Mouse (Mus musculus): ENCODE data around the gene Fsd1. TPM values are rescaled to one million over a fixed set of nuclear protein-coding genes. Genes with fewer than 3 reads are reported as not detected.
A peak's percentile ranks its signal among the peaks of the same experiment; 100 is the strongest.
"Not testable (repeated sequence)": the region's sequence is repeated elsewhere in the genome, so short reads cannot be mapped to it uniquely, and the experiment has no call there.

Gene Fsd1
- 4.5 and 5.0 TPM in 2 replicates for polyA plus RNA-seq (2015; fragmentation: Nextera tagmentation; extraction: Ambion mirVana)

- H3K9ac ChIP-seq: peak within 1 kb of the TSS; percentile 73
- H3K4me1 ChIP-seq: peaks cover 7% of the 10 kb centered on the region; the same call in 1 of the 2 replicates
- no peak for ATAC-seq (ENCODE audit: extremely low read depth, insufficient number of reproducible peaks, low FRiP score, low TSS enrichment)
- 9% methylated on average over 35 of the region's 35 CpGs for WGBS
- H3K27me3 ChIP-seq (replicated peaks): peaks cover 38% of the 10 kb centered on the region
- H3K4me2 ChIP-seq: peak within 1 kb of the TSS; percentile 70
- H3K27ac ChIP-seq (replicated peaks): no peak within 1 kb of the TSS
- no peaks in the 10 kb centered on the region for H3K9me3 ChIP-seq
- no peaks in the 10 kb centered on the region for H3K36me3 ChIP-seq
- H3K4me3 ChIP-seq: peak within 1 kb of the TSS; percentile 53
Measured at GRCm38 (mm10) chr17:55986030-55986961, at the start of gene Fsd1. Gene Fsd1, plus strand, starts transcription at chr17:55986509.

- H3K4me3 ChIP-seq: peak overlapping the region; percentile 61
- peaks cover 28% of the 10 kb centered on the region for H3K36me3 ChIP-seq
- H3K4me2 ChIP-seq: peak overlapping the region; percentile 74
- peaks cover 10% of the 10 kb centered on the region for H3K4me1 ChIP-seq
- peak overlapping the region; percentile 82 for H3K9ac ChIP-seq
- not testable (repeated sequence) for H3K27me3 ChIP-seq (replicated peaks); ATAC-seq (ENCODE audit: extremely low read depth, insufficient number of reproducible peaks, low FRiP score, low TSS enrichment)
- WGBS: 25% methylated on average over 10 of the region's 10 CpGs
- peak overlapping the region; percentile 96 for H3K27ac ChIP-seq (replicated peaks)
- H3K9me3 ChIP-seq: peaks cover 12% of the 10 kb centered on the region
Measured at GRCm38 (mm10) chr17:55944387-55944865, 41.9 kb upstream of the Fsd1 start.

- not testable (repeated sequence) for H3K27me3 ChIP-seq (replicated peaks); H3K9me3 ChIP-seq
- Histone ChIP-seq H3K4me3 (peak overlapping the region; percentile 61), H3K36me3 (peaks cover 21% of the 10 kb centered on the region), H3K4me2 (peak overlapping the region; percentile 74), H3K9ac (peak overlapping the region; percentile 82), H3K4me1 (peaks cover 10% of the 10 kb centered on the region), H3K27ac (replicated peaks) (peak overlapping the region; percentile 96)
- peak; percentile 94 for ATAC-seq (ENCODE audit: extremely low read depth, insufficient number of reproducible peaks, low FRiP score, low TSS enrichment)
- under 1% methylated on average over 56 of the region's 56 CpGs for WGBS
Measured at GRCm38 (mm10) chr17:55944866-55945682, 41.2 kb upstream of the Fsd1 start.

GRCm38 (mm10) chr17:55945696-55946095 lies 40.6 kb upstream of the Fsd1 start:
- H3K4me1 ChIP-seq: peaks cover 10% of the 10 kb centered on the region
- H3K27me3 ChIP-seq (replicated peaks): peaks cover 5% of the 10 kb centered on the region; the same call in 1 of the 2 replicates
- peak overlapping the region; percentile 96 for H3K27ac ChIP-seq (replicated peaks)
- peaks cover 6% of the 10 kb centered on the region; the same call in 1 of the 2 replicates for H3K9me3 ChIP-seq
- H3K36me3 ChIP-seq: peaks cover 15% of the 10 kb centered on the region
- peak overlapping the region; percentile 82 for H3K9ac ChIP-seq
- 29% methylated on average over 5 of the region's 5 CpGs for WGBS
- ATAC-seq (ENCODE audit: extremely low read depth, insufficient number of reproducible peaks, low FRiP score, low TSS enrichment): no peak
- peak overlapping the region; percentile 74 for H3K4me2 ChIP-seq
- H3K4me3 ChIP-seq: peak overlapping the region; percentile 61

- Histone ChIP-seq H3K36me3 (no peaks in the 10 kb centered on the region), H3K27me3 (replicated peaks) (peaks cover 25% of the 10 kb centered on the region), H3K4me2 (no peak overlapping the region), H3K9ac (no peak overlapping the region), H3K9me3 (no peaks in the 10 kb centered on the region), H3K4me3 (no peak overlapping the region), H3K4me1 (peaks cover 10% of the 10 kb centered on the region), H3K27ac (replicated peaks) (no peak overlapping the region)
- 70% methylated on average over 4 of the region's 4 CpGs for WGBS
- ATAC-seq (ENCODE audit: extremely low read depth, insufficient number of reproducible peaks, low FRiP score, low TSS enrichment): no peak
Measured at GRCm38 (mm10) chr17:55948647-55949046, 37.7 kb upstream of the Fsd1 start.

- Histone ChIP-seq H3K27ac (replicated peaks) (no peak within 1 kb of the TSS), H3K4me3 (no peak within 1 kb of the TSS), H3K36me3 (no peaks in the 10 kb centered on the region), H3K9me3 (no peaks in the 10 kb centered on the region), H3K27me3 (replicated peaks) (peaks cover 33% of the 10 kb centered on the region), H3K9ac (no peak within 1 kb of the TSS), H3K4me2 (no peak within 1 kb of the TSS), H3K4me1 (peaks cover 8% of the 10 kb centered on the region)
- WGBS: 76% methylated on average over 2 of the region's 2 CpGs
- no peak for ATAC-seq (ENCODE audit: extremely low read depth, insufficient number of reproducible peaks, low FRiP score, low TSS enrichment)
Measured at GRCm38 (mm10) chr17:55949400-55949799, 36.9 kb upstream of the Fsd1 start, which contains the start of gene Zfp119b. Gene Zfp119b, minus strand, starts transcription at chr17:55949500.

GRCm38 (mm10) chr17:55950601-55951000 lies 35.7 kb upstream of the Fsd1 start:
- Histone ChIP-seq H3K27me3 (replicated peaks) (peaks cover 45% of the 10 kb centered on the region), H3K9ac (no peak overlapping the region), H3K36me3 (no peaks in the 10 kb centered on the region), H3K4me3 (no peak overlapping the region), H3K4me2 (no peak overlapping the region), H3K9me3 (no peaks in the 10 kb centered on the region), H3K27ac (replicated peaks) (no peak overlapping the region), H3K4me1 (peaks cover 4% of the 10 kb centered on the region)
- 69% methylated on average over 9 of the region's 9 CpGs for WGBS
- no peak for ATAC-seq (ENCODE audit: extremely low read depth, insufficient number of reproducible peaks, low FRiP score, low TSS enrichment)

GRCm38 (mm10) chr17:55952041-55952440 lies 34.3 kb upstream of the Fsd1 start:
- ATAC-seq (ENCODE audit: extremely low read depth, insufficient number of reproducible peaks, low FRiP score, low TSS enrichment): no peak

GRCm38 (mm10) chr17:55952447-55953027 lies 33.8 kb upstream of the Fsd1 start, which contains the start of gene Ebi3:
Gene Ebi3, plus strand, starts transcription at chr17:55952640.
- Histone ChIP-seq H3K4me2 (no peak within 1 kb of the TSS), H3K27ac (replicated peaks) (no peak within 1 kb of the TSS), H3K9ac (no peak within 1 kb of the TSS), H3K9me3 (no peaks in the 10 kb centered on the region), H3K36me3 (no peaks in the 10 kb centered on the region), H3K27me3 (replicated peaks) (peaks cover 54% of the 10 kb centered on the region), H3K4me3 (no peak within 1 kb of the TSS), H3K4me1 (peaks cover 13% of the 10 kb centered on the region)
- 69% methylated on average over 6 of the region's 6 CpGs for WGBS
- no peak for ATAC-seq (ENCODE audit: extremely low read depth, insufficient number of reproducible peaks, low FRiP score, low TSS enrichment)

More at GRCm38 (mm10) chr17:55952041-55952440, 34.3 kb upstream of the Fsd1 start:
- peaks cover 54% of the 10 kb centered on the region for H3K27me3 ChIP-seq (replicated peaks)
- H3K4me2 ChIP-seq: no peak overlapping the region
- no peaks in the 10 kb centered on the region for H3K9me3 ChIP-seq
- no peaks in the 10 kb centered on the region for H3K36me3 ChIP-seq
- no peak overlapping the region for H3K9ac ChIP-seq
- H3K4me3 ChIP-seq: no peak overlapping the region
- H3K27ac ChIP-seq (replicated peaks): no peak overlapping the region
- H3K4me1 ChIP-seq: peaks cover 9% of the 10 kb centered on the region

- no peak overlapping the region for H3K9ac ChIP-seq
- peaks cover 54% of the 10 kb centered on the region for H3K27me3 ChIP-seq (replicated peaks)
- no peak for ATAC-seq (ENCODE audit: extremely low read depth, insufficient number of reproducible peaks, low FRiP score, low TSS enrichment)
- no peaks in the 10 kb centered on the region for H3K36me3 ChIP-seq
- no peak overlapping the region for H3K27ac ChIP-seq (replicated peaks)
- H3K4me2 ChIP-seq: no peak overlapping the region
- peaks cover 20% of the 10 kb centered on the region for H3K4me1 ChIP-seq
- WGBS: 66% methylated on average over 6 of the region's 6 CpGs
- no peaks in the 10 kb centered on the region for H3K9me3 ChIP-seq
- no peak overlapping the region for H3K4me3 ChIP-seq
Measured at GRCm38 (mm10) chr17:55953751-55954150, 32.6 kb upstream of the Fsd1 start.

GRCm38 (mm10) chr17:55954229-55954628 lies 32.1 kb upstream of the Fsd1 start:
- no peaks in the 10 kb centered on the region for H3K36me3 ChIP-seq
- no peak overlapping the region for H3K4me2 ChIP-seq
- no peak for ATAC-seq (ENCODE audit: extremely low read depth, insufficient number of reproducible peaks, low FRiP score, low TSS enrichment)
- H3K9me3 ChIP-seq: no peaks in the 10 kb centered on the region
- no peak overlapping the region for H3K27ac ChIP-seq (replicated peaks)
- WGBS: 31% methylated on average over 16 of the region's 16 CpGs
- peaks cover 54% of the 10 kb centered on the region for H3K27me3 ChIP-seq (replicated peaks)
- H3K4me1 ChIP-seq: peaks cover 20% of the 10 kb centered on the region
- no peak overlapping the region for H3K4me3 ChIP-seq
- H3K9ac ChIP-seq: no peak overlapping the region
